Mouse (Mus musculus) lung, adult 2 months (tissue): ENCODE results near the gene Gm47841. TPM values are rescaled to one million over a fixed set of nuclear protein-coding genes. Genes with fewer than 3 reads are reported as not detected.

Source experiments
- DNase-seq: peaks from one replicate; pipeline ENCODE4 v3.0.0; 2022
- H3K4me1 ChIP-seq: fragments of 200-500 bp; 2 replicates; pipeline ENCODE4 v1.6.1; 2011; ENCODE audit warnings: low read length; ENCODE audit not compliant: control insufficient read depth, insufficient read depth
- H3K4me3 ChIP-seq: fragments of 200-500 bp; replicated peaks from 2 replicates; pipeline ENCODE3; 2011; ENCODE audit warnings: low read depth, mild to moderate bottlenecking, control low read depth, low read length; ENCODE audit errors: extremely low read depth
- CTCF ChIP-seq: fragments of 200-500 bp; IDR thresholded peaks from 2 replicates; pipeline ENCODE4 v1.5.1; 2011; ENCODE audit warnings: mild to moderate bottlenecking, low read length, control low read depth; ENCODE audit not compliant: insufficient read depth
- POLR2A ChIP-seq: fragments of 200-500 bp; IDR thresholded peaks from 2 replicates; pipeline ENCODE4 v1.6.1; 2011; ENCODE audit warnings: low read depth, mild to moderate bottlenecking, control low read depth, low read length, borderline replicate concordance; ENCODE audit errors: extremely low read depth
- WGBS: fragments of 180-500 bp; shearing (Covaris S2); methylation state at CpG from one replicate; pipeline ENCODE4 v1.1.7; 2018; 5-methylcytosine and 5-hydroxymethylcytosine counted together
- polyA plus RNA-seq: library from polyadenylated mRNA; depleted of rRNA; stranded (reverse); fragments of >200 nt; gene quantifications from 2 replicates; pipeline ENCODE4 v1.2.3, GENCODE M21; 2012

The Gm47841 gene
- polyA plus RNA-seq, 1 experiment = 0.22 TPM

- 85% methylated on average over 5 of the region's 5 CpGs for WGBS
- DNase-seq = no peak
- H3K4me1 ChIP-seq = peaks cover 11% of the 10 kb centered on the region
- TF ChIP-seq POLR2A (no peak), CTCF (no peak)
- no peak overlapping the region for H3K4me3 ChIP-seq
Observed at GRCm38 (mm10) chr15:101075656-101076055, 28.5 kb upstream of the Gm47841 start.

- Histone ChIP-seq H3K4me3 (no peak overlapping the region), H3K4me1 (peaks cover 11% of the 10 kb centered on the region)
- DNase-seq = peak; percentile 13
- TF ChIP-seq CTCF = no peak
- no peak for TF ChIP-seq POLR2A
- WGBS = 84% methylated on average over 4 of the region's 4 CpGs
Observed at GRCm38 (mm10) chr15:101075150-101075549, 28.0 kb upstream of the Gm47841 start.

DNA sequence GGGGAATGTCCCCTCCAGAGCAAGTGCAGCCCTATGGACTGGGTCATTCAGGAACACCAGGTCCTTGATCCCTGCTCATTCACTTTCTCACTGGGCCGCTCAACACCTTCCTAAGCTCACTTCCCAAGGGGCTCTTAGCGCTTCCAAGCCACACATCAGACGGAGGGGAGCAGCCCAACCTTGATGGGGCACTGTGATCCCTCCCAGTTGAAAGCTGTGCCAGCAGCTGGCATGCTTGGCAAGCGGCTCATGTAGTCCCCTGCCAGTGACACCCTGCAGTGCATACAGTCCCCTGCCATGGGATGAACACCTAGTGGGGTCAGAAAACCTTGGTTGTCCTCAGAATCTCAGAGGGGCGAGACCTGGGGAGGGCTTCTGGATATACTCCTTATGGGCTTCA, 26.9 kb upstream of the Gm47841 start:
- WGBS = 78% methylated on average over 5 of the region's 5 CpGs
- no peak for DNase-seq
- peaks cover 7% of the 10 kb centered on the region for H3K4me1 ChIP-seq
- no peak for TF ChIP-seq CTCF
- no peak for TF ChIP-seq POLR2A
- no peak overlapping the region for H3K4me3 ChIP-seq

GRCm38 (mm10) chr15:101072736-101073135, 25.5 kb upstream of the Gm47841 start:
- no peak for TF ChIP-seq CTCF
- no peak for TF ChIP-seq POLR2A
- no peak overlapping the region for H3K4me3 ChIP-seq
- DNase-seq = no peak
- H3K4me1 ChIP-seq = peaks cover 11% of the 10 kb centered on the region
- WGBS = 36% methylated on average over 2 of the region's 2 CpGs

DNA sequence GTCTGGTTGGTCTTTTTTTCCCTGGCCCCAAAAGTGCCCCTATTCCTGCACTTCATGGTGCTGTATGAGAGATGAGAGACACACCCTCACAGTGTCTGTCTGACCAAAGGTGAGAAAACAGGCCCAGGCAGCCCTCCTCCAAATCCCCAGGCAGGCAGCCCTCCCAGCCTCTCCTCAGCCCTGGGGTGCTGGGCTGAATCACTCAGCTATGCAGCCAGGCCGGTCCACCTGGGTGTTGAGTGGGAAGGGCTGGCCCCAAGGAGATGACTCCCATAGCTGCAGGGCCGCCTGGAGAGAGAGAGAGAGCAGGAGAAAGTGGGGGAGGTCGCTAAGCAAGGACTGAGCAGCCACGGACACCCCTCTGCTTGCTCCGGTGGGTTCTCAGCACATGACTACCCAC, 23.6 kb upstream of the Gm47841 start:
- WGBS = 47% methylated on average over 5 of the region's 5 CpGs

DNA sequence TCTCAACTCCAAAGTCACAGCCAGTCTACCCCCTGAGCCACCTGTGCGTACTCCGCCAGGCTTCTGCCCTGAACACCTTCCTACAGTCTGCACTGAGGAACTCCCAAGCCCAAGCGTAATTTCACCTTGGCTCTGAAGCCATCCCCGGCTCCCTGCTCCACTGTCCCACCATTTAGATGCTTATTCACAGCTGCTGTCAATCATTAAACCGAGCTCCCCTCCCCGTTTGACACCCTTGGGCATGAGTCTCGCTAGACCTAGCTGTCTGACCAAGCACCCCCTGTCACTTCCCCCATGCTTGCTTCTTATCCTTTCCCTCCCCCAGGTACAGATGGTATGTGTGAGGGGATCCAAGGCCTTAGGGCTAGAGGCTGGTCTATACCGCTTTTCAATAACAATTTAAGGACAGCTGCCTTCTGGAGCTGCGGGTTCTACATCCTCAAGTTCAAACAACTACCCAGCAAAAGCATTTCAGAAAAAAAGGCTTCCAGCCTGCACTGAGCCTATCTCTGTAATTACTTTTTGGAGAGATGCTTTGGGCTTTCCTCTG, 22.5 kb upstream of the Gm47841 start:
- TF ChIP-seq CTCF = no peak
- TF ChIP-seq POLR2A = no peak
- 71% methylated on average over 9 of the region's 9 CpGs for WGBS
- DNase-seq = no peak
- H3K4me1 ChIP-seq = peaks cover 16% of the 10 kb centered on the region
- no peak overlapping the region for H3K4me3 ChIP-seq

More for the DNA sequence above, 23.6 kb upstream of the Gm47841 start:
- H3K4me3 ChIP-seq = no peak overlapping the region
- H3K4me1 ChIP-seq = peaks cover 13% of the 10 kb centered on the region
- peak; percentile 52 for DNase-seq
- TF ChIP-seq POLR2A (no peak), CTCF (no peak)

DNA sequence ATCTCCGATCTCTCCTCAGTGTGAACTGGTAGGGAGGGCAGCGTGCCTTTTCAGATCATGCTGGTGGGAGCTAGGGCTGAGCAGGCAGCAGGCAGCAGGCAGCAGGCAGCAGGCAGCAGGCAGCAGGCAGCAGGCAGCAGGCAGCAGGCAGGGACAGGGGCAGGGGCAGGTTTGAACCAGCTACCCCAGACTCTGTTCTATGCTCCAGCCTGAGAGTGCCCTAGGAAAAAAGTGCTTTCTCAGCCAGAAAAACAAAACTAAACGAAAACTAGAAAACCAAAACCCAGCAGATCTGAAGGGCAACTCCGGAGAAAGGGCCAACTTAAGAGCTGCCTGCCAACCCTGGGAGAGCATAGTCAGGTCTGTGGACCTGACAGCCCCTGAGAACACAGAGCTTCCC, 21.5 kb upstream of the Gm47841 start:
- TF ChIP-seq POLR2A (no peak), CTCF (no peak)
- peaks cover 16% of the 10 kb centered on the region for H3K4me1 ChIP-seq

DNA sequence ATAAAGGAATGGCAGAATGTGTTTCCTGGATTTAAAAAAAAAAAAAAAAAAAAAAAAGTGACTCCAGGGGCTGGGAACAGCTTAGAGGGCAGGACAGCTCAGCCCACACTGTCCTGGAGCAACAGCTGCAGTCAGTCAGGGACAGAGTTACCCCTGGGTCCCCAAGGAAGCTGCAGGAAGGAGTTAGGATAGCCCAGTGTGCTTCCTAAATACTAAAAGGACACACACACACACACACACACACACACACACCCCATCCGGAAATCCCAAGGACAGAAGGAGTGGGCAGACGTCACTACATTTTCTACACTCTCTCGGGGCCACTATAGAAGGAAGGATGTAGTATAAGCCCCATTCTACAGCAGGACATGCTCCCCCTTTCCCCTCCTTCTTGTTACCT, 20.8 kb upstream of the Gm47841 start:
- peaks cover 16% of the 10 kb centered on the region for H3K4me1 ChIP-seq
- DNase-seq = no peak
- 57% methylated on average over 3 of the region's 3 CpGs for WGBS

More for the DNA sequence above, 21.5 kb upstream of the Gm47841 start:
- no peak overlapping the region for H3K4me3 ChIP-seq
- DNase-seq = no peak
- 75% methylated on average over 4 of the region's 4 CpGs for WGBS

DNA sequence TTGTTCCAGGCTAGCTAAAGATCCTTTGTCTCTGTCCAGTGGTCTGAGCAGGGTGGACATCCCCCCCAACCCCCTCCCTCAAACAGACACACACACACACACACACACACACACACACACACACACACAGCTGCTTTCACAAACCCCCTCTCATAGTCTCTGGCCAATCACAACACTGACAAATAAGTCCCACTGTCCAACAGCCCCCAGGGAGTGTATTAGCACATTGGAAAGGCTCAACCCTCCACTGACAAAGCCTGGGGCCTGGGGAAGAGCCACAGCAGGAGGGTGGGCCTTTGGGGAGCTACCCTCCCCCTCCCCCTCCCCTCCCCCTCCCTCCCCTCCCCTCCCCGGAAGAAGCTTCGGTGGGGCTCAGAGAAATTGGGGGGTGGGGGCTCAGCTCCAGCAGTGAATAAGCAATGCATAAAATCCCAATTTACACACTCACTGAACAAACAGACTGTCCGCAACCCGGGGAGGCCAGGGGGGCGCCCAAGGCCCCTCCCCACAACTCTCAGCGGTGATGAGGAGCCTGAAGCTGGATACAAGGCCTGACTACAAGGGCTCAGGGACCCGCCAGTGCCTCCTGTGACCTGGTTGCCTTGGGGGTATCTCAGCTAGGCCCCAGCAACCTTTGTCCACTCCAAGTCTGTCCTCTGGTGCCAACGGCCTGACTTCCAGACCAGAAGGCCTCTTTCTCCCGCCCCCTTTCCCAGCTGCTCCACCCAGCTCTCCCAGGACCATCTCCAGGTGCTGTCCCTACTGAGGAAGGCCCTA, 19.9 kb upstream of the Gm47841 start:
- Histone ChIP-seq H3K4me1 (peaks cover 14% of the 10 kb centered on the region), H3K4me3 (no peak overlapping the region)
- no peak for DNase-seq
- 72% methylated on average over 6 of the region's 9 CpGs for WGBS
- TF ChIP-seq CTCF = no peak
- no peak for TF ChIP-seq POLR2A

More for the DNA sequence above, 20.8 kb upstream of the Gm47841 start:
- TF ChIP-seq CTCF (no peak), POLR2A (no peak)
- no peak overlapping the region for H3K4me3 ChIP-seq

DNA sequence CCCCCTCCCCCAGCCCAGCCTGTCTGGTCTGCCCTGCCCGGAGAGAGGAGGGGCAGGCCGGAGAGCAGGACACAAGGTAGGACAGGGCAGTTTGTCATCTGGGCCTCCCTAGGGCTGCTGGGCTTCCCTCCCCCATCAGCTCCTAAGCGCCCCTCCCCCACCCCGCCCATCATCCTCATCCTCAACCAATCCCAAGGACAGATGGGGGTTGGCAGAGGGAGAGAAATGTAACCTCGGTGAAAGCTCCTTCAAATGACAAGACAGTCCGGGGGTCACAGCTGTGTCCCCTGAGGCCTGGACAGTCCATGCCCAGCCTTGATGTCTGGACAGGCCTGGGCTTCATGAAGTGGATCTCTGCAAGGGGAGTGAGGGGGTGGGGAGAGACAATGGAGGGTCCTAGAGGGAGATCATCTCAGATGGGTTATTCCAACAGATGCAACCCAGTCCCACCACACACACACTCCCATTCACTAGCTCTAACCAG, 19.2 kb upstream of the Gm47841 start:
- H3K4me1 ChIP-seq = peaks cover 12% of the 10 kb centered on the region
- TF ChIP-seq CTCF = no peak
- WGBS = 46% methylated on average over 6 of the region's 6 CpGs
- H3K4me3 ChIP-seq = no peak overlapping the region
- no peak for DNase-seq
